Comparison of ENCODE assay signal across 12 mouse cellular contexts in genomic region chr4:57842472-57843305, GRCm38 (mm10).
DNase-seq lines count a peak whose midpoint lies in the region; ATAC-seq lines count a peak whose summit lies in the region.
"Had no signal": no experiment of that assay in that cellular context is flagged by ENCODE, and none has a peak within 500 bp of the region (broad histone marks: within the 10 kb centered on the region; RNA-seq: fewer than 3 reads in every experiment).

No protein-coding gene starts in this region.

- no peak overlapping the region for H3K4me2 ChIP-seq in lung, embryonic 15.5 days
- no peak overlapping the region for H3K4me2 ChIP-seq in forebrain, embryonic 12.5 days

- DNase-seq in embryo, embryonic 11 days, result peak; percentile 43
- DNase-seq in embryo, embryonic 10.5 days (ENCODE audit: low spot score), result no peak
- DNase-seq in lung, postnatal 4 days, result no peak
- peak; percentile 30 for DNase-seq in heart, postnatal 4 days
- DNase-seq in mesoderm, embryonic 11.5 days (ENCODE audit: low read depth, low spot score), result peak; percentile 60
- no peak for DNase-seq in thymus, postnatal 25 days
- DNase-seq: adrenal gland, adult 8-10 months had no signal

- WGBS in lung, embryonic 15.5 days, result 54% methylated on average over 11 of the region's 11 CpGs
- WGBS in forebrain, embryonic 12.5 days, result 89% methylated on average over 11 of the region's 11 CpGs

- no peak overlapping the region for H3K4me3 ChIP-seq in lung, embryonic 15.5 days
- no peak overlapping the region for H3K4me3 ChIP-seq in forebrain, embryonic 12.5 days (replicated peaks)
- H3K4me3 ChIP-seq: midbrain, embryonic 10.5 days had no signal

- no peaks in the 10 kb centered on the region for H3K9me3 ChIP-seq in lung, embryonic 15.5 days
- no peaks in the 10 kb centered on the region for H3K9me3 ChIP-seq in forebrain, embryonic 12.5 days
- H3K9me3 ChIP-seq: midbrain, embryonic 10.5 days had no signal

- no peaks in the 10 kb centered on the region for H3K27me3 ChIP-seq in lung, embryonic 15.5 days
- H3K27me3 ChIP-seq in forebrain, embryonic 12.5 days, result no peaks in the 10 kb centered on the region
- H3K27me3 ChIP-seq: Patski had no signal

- no peak for ATAC-seq in lung, embryonic 15.5 days (ENCODE audit: borderline replicate concordance, extremely low read depth, low FRiP score, low TSS enrichment)
- ATAC-seq in forebrain, embryonic 12.5 days (ENCODE audit: low FRiP score), result no peak
- ATAC-seq: Patski had no signal

- H3K4me1 ChIP-seq in lung, embryonic 15.5 days, result peaks cover 54% of the 10 kb centered on the region
- peaks cover 35% of the 10 kb centered on the region for H3K4me1 ChIP-seq in forebrain, embryonic 12.5 days

- peak overlapping the region; percentile 16; the same call in 1 of the 2 replicates for H3K27ac ChIP-seq in lung, embryonic 15.5 days
- no peak overlapping the region for H3K27ac ChIP-seq in forebrain, embryonic 12.5 days
- H3K27ac ChIP-seq: liver, embryonic 14.5 days; midbrain, embryonic 10.5 days had no signal

- no peak overlapping the region for H3K9ac ChIP-seq in lung, embryonic 15.5 days
- no peak overlapping the region for H3K9ac ChIP-seq in forebrain, embryonic 12.5 days
- H3K9ac ChIP-seq: liver, embryonic 14.5 days had no signal

- no peaks in the 10 kb centered on the region for H3K36me3 ChIP-seq in lung, embryonic 15.5 days
- no peaks in the 10 kb centered on the region for H3K36me3 ChIP-seq in forebrain, embryonic 12.5 days (replicated peaks)
- H3K36me3 ChIP-seq: midbrain, embryonic 10.5 days had no signal

Comparison
In these comparisons a context has a peak if more than half of its experiments do, and no peak if none do; other contexts are left out.
1. DNase-seq: peak in embryo, embryonic 11 days (single experiment), heart, postnatal 4 days (single experiment) and mesoderm, embryonic 11.5 days (single experiment); none in embryo, embryonic 10.5 days (single experiment), lung, postnatal 4 days (0 of 2) and thymus, postnatal 25 days (single experiment).